Mouse (Mus musculus) hindbrain, embryonic 11.5 days (tissue): ENCODE measurements around the gene Acss1. TPM values are rescaled to one million over a fixed set of nuclear protein-coding genes. Genes with fewer than 3 reads are reported as not detected.

Experiments
- ATAC-seq: fragments of 200-750 bp; cut with Nextera tagmentation; 2 replicates; pipeline ENCODE4 v1.8.0; 2017; ENCODE audit warnings: mild to moderate bottlenecking, moderate TSS enrichment, moderate library complexity; ENCODE audit not compliant: low FRiP score
- DNase-seq: peaks from one replicate; pipeline ENCODE4 v3.0.0-alpha.2; 2015; ENCODE audit warnings: low spot score
- H3K27ac ChIP-seq: fragments of 300-500 bp; sonication (generic); 2 replicates; pipeline ENCODE4 v1.5.1; 2014; ENCODE audit warnings: mild to moderate bottlenecking, low read depth, low read length
- H3K27me3 ChIP-seq: fragments of 300-500 bp; sonication (generic); 2 replicates; pipeline ENCODE4 v1.6.1; 2014; ENCODE audit warnings: mild to moderate bottlenecking, low read length, moderate library complexity, mixed read lengths; ENCODE audit not compliant: control insufficient read depth, insufficient read depth
- H3K36me3 ChIP-seq: fragments of 300-500 bp; sonication (generic); 2 replicates; pipeline ENCODE4 v1.6.1; 2014; ENCODE audit warnings: mild to moderate bottlenecking, low read length, moderate library complexity, mixed read lengths; ENCODE audit not compliant: control insufficient read depth, insufficient read depth
- H3K4me1 ChIP-seq: fragments of 300-500 bp; sonication (generic); replicated peaks from 2 replicates; pipeline ENCODE4 v1.6.1; 2014; ENCODE audit warnings: low read length, mixed read lengths; ENCODE audit not compliant: control insufficient read depth, insufficient read depth
- H3K4me2 ChIP-seq: fragments of 300-500 bp; sonication (generic); replicated peaks from 2 replicates; pipeline ENCODE4 v1.6.1; 2014; ENCODE audit warnings: mild to moderate bottlenecking, low read depth, low read length
- H3K4me3 ChIP-seq: fragments of 300-500 bp; sonication (generic); 2 replicates; pipeline ENCODE4 v1.5.1; 2014; ENCODE audit warnings: low read depth, low read length
- H3K9ac ChIP-seq: fragments of 300-500 bp; sonication (generic); 2 replicates; pipeline ENCODE4 v1.6.1; 2014; ENCODE audit warnings: low read depth, low read length
- H3K9me3 ChIP-seq: fragments of 300-500 bp; sonication (generic); 2 replicates; pipeline ENCODE4 v1.6.1; 2016; ENCODE audit warnings: low read length; ENCODE audit not compliant: control insufficient read depth
- WGBS: fragments of 180-500 bp; shearing (Covaris S2); extraction: QIAGEN DNeasy Blood & Tissue Kit; methylation state at CpG from one replicate; pipeline ENCODE4 v1.1.7; 2014; 5-methylcytosine and 5-hydroxymethylcytosine counted together
- polyA plus RNA-seq: library from polyadenylated mRNA; unstranded; fragments of >200 nt; fragmentation: Nextera tagmentation; extraction: Ambion mirVana; gene quantifications from 2 replicates; pipeline ENCODE4 v1.2.1, GENCODE M21; 2014

Acss1 gene
- 31.4 and 31.9 TPM in 2 replicates for polyA plus RNA-seq

DNA sequence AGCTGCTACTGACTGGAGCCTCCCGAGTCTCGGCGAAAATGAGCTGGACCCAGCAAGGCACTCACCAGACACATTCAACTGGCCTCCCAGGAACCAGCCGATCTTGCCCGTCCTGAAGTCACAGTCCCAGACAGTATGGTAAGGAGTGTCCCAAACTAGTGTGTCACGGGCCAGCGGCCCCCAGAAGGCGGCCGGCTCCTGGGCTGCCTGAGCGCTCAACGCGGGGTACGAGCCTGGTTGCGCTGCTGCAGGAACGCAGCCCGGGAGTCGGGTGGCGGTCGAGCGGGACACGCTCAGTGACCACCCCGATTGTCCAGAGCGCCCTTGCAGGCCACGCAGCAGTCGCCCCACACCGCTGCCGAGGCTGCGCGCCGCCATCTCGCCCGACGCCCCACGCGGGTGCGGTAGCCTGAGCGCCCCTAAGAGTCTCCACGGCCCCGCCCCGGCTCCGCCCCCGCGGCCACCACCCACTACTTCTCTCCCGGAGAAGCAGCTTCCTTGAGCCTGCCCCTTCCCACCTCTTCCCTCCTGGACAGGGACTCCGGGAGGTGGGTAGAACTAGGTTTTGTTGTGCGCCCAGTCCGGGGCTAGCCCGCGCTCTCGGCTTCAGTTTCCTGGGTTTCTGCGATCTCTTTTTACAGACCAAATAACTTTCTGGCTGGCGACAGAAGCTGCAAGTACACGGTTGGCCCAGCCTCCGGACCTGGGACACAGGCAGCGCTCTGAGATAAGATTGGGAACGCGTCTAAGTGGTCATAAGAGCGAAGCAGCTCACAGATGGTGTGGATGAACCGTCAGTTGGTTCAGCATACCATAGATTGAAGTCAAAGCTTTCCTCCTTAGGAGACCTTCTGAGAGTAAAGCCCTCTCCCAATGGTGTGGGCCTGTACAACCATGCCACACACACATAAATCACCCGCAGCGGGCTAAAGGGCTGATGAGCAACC, at the start of gene Acss1:
Gene Acss1 (minus strand): TSS at position 681 of the 947 bp plus-strand sequence.
- H3K9me3 ChIP-seq: no peaks in the 10 kb centered on the region
- H3K27ac ChIP-seq: peak within 1 kb of the TSS; percentile 60
- peak within 1 kb of the TSS; percentile 53 for H3K4me2 ChIP-seq
- ATAC-seq (peak; percentile 78), DNase-seq (peak; percentile 73)
- H3K27me3 ChIP-seq: peaks cover 5% of the 10 kb centered on the region
- peak within 1 kb of the TSS; percentile 43 for H3K4me3 ChIP-seq
- H3K36me3 ChIP-seq: no peaks in the 10 kb centered on the region
- H3K9ac ChIP-seq: peak within 1 kb of the TSS; percentile 50
- H3K4me1 ChIP-seq: no peaks in the 10 kb centered on the region
- WGBS: 3% methylated on average over 58 of the region's 61 CpGs

DNA sequence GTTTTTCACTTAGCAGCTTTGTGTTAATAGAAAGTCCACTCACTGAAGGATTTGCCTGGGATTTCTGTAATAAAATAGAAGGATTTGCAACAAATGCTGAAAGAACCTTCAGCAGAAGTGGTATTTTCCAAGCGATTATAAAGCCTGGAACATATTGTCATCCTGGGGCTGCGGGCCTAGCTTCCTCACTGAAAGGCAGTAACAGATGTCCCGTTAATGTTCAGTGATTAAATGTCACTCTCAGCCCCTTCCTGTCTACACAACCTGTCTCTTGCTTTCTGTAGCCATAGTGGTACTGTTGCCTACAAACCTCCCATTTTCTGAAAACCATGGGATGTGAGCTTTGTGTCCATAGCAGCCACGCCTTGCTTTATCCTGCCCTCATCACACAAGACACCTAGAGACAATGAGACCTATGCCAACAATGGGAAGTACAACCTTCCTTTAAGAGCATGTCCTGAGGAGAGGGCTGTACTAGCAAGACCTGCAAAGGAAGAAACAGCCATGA, 43.9 kb upstream of the Acss1 start:
- Histone ChIP-seq H3K9me3 (no peaks in the 10 kb centered on the region), H3K4me3 (no peak overlapping the region), H3K4me2 (no peak overlapping the region), H3K27me3 (no peaks in the 10 kb centered on the region), H3K27ac (no peak overlapping the region), H3K4me1 (no peaks in the 10 kb centered on the region), H3K9ac (no peak overlapping the region), H3K36me3 (no peaks in the 10 kb centered on the region)
- ATAC-seq (no peak), DNase-seq (no peak)
- WGBS: 78% methylated on average over 4 of the region's 4 CpGs

DNA sequence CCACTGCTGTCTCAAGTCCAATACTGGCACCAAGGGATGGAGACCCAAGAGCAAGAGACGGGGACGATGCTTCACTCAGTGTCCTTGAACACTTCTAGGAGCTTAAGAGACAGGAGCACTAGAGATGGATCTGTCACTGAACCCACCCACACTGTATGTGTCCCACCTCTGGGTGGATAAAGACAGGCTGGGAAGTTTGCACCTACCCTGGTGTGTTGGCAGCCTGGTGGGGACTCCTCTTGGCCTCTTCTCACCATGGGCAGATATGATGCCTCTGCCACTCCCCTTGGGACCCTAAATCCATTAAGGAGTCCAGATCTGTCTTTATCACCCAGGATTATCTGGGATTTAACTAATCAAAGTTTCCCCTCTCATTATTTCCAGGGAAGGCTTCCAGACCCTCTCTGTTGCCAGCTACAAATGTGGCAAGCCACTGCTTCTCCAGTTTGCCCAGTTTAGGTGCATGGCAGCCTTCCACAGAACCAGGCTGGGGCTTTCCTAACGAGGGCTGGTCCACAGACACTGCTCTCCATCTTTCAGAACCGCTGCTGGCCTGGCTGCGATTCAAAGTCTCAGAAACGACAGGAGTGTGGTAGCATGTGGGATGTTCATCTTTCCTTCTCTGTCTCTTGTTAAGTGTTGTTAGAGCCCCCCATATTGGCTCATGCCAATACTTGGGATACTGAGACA, 23.3 kb upstream of the Acss1 start:
- Histone ChIP-seq H3K4me3 (no peak overlapping the region), H3K4me1 (no peaks in the 10 kb centered on the region; the same call in 1 of the 2 replicates), H3K27me3 (peaks cover 45% of the 10 kb centered on the region), H3K4me2 (no peak overlapping the region), H3K27ac (no peak overlapping the region), H3K9ac (no peak overlapping the region), H3K36me3 (no peaks in the 10 kb centered on the region), H3K9me3 (no peaks in the 10 kb centered on the region)
- no peak for ATAC-seq
- 81% methylated on average over 6 of the region's 6 CpGs for WGBS
- no peak for DNase-seq

DNA sequence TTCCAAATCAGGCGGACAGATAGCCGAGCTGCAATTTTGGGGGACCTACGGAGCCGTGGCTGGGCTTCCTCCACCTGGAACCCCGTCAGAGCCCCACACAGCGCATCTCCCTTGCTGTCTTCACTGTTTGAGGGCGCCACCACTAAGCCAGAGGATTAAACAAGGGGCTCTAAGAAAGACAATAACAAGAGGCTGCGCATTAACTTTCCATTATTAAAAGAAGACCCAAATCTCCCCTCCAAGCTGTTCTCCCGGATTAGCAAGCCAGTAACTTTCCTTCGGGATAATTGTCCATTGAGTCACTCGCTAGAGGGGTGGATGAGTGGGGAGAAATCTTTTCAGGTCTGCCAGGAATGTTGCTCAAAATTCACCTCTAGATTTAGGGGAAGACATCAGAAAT, 21.9 kb upstream of the Acss1 start:
- DNase-seq (no peak), ATAC-seq (no peak)
- H3K9ac ChIP-seq: no peak overlapping the region
- no peak overlapping the region for H3K4me2 ChIP-seq
- peaks cover 54% of the 10 kb centered on the region for H3K27me3 ChIP-seq
- H3K36me3 ChIP-seq: no peaks in the 10 kb centered on the region
- no peak overlapping the region for H3K27ac ChIP-seq
- no peak overlapping the region for H3K4me3 ChIP-seq
- 9% methylated on average over 11 of the region's 11 CpGs for WGBS
- no peaks in the 10 kb centered on the region for H3K9me3 ChIP-seq
- H3K4me1 ChIP-seq: no peaks in the 10 kb centered on the region; the same call in 1 of the 2 replicates

DNA sequence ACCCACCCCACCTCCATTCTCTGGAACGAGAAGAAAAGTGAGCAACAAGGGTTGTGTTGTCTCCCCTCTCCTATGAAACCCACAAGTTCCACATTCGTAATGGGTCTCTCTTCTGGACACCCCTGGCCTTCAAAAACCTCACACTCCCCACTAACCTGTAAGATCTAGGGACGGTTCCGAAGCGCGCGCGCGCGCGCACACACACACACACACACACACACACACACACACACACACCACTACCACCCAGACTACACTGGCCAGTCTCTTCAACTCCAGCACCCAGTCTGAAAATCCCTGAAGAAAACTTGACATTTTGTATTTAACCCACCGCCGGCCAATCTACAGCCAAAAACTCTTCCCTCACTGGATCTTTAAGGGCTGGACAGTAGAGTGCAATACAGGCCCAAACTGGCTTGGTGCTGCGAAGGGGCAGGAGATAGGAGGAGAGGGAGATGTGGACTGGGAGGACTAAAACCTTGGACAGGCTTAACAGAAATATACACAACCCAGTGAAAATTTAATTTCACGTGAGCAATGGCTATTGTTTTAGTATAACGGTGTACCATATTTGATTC, 21.0 kb upstream of the Acss1 start, which contains the start of gene Vsx1:
Gene Vsx1 (minus strand): TSS at position 138 of the 578 bp plus-strand sequence.
- Histone ChIP-seq H3K9me3 (no peaks in the 10 kb centered on the region), H3K36me3 (no peaks in the 10 kb centered on the region), H3K9ac (peak within 1 kb of the TSS; percentile 50), H3K27me3 (peaks cover 54% of the 10 kb centered on the region), H3K4me2 (peak within 1 kb of the TSS; percentile 71), H3K4me1 (no peaks in the 10 kb centered on the region; the same call in 1 of the 2 replicates), H3K27ac (no peak within 1 kb of the TSS), H3K4me3 (peak within 1 kb of the TSS; percentile 40)
- DNase-seq (no peak), ATAC-seq (peak; percentile 21; the same call in 1 of the 2 replicates)
- 46% methylated on average over 16 of the region's 16 CpGs for WGBS

DNA sequence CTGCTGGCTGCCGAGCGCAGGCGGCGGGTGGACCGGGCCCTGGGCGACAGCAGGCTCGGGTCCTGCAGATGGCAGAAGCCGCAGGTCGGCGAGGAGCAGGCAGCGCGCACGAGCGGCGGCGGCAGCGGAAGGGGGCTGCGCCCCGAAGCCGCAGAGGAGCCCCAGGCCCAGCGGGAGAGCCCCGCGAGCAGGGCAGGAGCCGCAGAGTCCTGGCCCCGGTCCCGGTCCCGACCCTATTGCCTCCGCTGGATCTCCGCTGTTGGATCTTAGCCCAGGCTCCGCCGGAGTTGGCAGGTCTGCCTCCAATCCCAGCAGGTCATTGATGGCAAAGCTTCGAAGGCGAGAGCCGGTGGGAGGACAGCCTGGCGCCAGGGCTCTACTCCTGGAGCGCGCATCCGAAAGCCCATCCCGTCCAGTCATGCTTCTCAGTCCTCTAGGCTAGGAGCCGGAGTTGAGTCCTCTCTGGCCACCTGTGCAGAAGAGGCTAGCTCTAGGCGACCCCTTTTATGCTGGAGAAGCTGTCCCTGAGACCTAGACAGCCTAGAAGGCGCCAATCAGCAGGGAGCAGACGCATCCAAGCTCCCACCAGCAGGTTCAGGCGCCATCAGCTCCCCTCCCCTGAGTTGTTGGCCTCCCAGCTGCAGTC, 20.4 kb upstream of the Acss1 start:
- Histone ChIP-seq H3K4me3 (peak overlapping the region; percentile 40), H3K27me3 (peaks cover 55% of the 10 kb centered on the region), H3K36me3 (no peaks in the 10 kb centered on the region), H3K9me3 (no peaks in the 10 kb centered on the region), H3K27ac (no peak overlapping the region), H3K4me1 (no peaks in the 10 kb centered on the region; the same call in 1 of the 2 replicates), H3K9ac (peak overlapping the region; percentile 50), H3K4me2 (peak overlapping the region; percentile 71)
- WGBS: under 1% methylated on average over 42 of the region's 44 CpGs
- ATAC-seq: peak; percentile 62
- peak; percentile 46 for DNase-seq

DNA sequence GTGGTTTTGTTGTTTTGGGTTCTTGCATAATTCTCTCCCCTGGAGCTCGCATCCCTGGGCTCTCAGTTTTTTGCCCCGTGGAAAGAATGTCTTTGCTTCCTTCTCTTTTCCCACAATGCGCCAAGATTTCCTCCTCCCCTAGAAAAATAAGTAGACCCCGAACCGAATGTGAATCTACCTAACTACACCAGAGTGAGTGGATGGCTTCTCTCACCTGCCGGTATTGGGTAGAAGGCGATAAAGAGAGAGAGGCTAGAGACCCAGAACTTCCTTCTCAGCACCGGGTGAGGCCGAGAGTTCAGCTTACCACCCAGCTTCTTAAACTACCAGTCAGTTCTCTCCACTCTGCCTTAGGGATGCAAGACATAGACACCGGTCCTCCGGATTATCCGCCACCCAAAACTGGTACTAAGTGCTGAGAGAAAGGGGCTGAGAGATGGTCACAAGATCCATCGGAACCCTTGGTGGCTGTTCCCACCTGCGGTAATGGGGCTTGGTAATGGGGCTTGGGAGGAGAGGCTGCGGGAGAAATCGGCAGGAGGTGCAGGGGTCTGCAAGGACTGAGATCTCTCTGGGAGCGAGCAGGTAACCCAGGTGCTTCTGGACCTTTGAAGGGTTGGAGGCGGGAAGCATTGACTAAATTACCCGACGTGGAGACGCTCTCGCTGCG, 19.7 kb upstream of the Acss1 start:
- Histone ChIP-seq H3K9ac (peak overlapping the region; percentile 50), H3K4me2 (peak overlapping the region; percentile 71), H3K36me3 (no peaks in the 10 kb centered on the region), H3K4me1 (no peaks in the 10 kb centered on the region; the same call in 1 of the 2 replicates), H3K27ac (no peak overlapping the region), H3K4me3 (peak overlapping the region; percentile 40), H3K27me3 (peaks cover 55% of the 10 kb centered on the region), H3K9me3 (no peaks in the 10 kb centered on the region)
- DNase-seq (peak; percentile 55), ATAC-seq (0 out of 2 replicates have a peak, but pooled peaks have one; percentile 1)
- WGBS: 4% methylated on average over 22 of the region's 23 CpGs
